Mouse (Mus musculus): ENCODE measurements around the gene Zfp750.

The Zfp750 gene

DNA sequence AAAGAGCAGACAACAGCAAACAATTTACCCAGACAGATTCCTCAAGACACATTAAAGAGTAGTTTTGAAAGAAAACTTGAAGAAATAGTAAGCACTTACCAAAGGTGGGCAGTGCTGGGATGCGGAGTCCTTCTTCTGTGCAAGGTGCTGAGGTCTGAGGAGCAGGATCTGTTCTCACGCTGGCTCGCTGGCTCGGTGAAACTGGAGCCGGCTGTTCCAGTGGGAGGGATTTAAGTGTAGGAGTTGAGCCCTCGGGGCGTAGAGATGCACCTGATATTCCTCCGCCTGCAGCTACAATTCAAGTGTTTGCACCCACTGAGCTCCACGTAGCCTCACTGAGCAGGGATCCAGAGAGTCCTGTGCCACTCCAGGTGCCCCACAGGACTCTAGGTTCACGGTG, at the start of gene Zfp750:
Zfp750 (minus strand) TSS at position 203 of the 400 bp plus-strand sequence.
- DNase-seq = peak; percentile 50

DNA sequence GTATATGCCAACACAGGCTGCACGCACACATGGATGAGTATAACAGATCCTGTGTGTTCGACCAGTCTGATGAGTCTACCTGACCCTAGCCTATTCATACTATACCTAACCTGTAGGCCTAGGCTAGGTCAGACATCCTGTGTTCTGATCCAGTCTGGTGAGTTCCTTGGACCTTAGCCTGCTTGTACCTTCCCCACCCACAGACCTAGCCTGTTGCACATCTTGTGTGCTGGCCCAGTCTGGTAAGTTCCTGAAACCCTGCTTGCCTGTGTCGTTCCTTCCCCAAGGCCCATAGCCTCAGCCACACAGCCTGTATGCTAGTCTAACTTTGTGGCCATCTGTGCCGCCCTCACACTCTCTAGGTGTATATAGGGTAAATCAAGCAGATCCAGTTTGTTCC, 45.1 kb upstream of the Zfp750 start:
- DNase-seq = no peak

DNA sequence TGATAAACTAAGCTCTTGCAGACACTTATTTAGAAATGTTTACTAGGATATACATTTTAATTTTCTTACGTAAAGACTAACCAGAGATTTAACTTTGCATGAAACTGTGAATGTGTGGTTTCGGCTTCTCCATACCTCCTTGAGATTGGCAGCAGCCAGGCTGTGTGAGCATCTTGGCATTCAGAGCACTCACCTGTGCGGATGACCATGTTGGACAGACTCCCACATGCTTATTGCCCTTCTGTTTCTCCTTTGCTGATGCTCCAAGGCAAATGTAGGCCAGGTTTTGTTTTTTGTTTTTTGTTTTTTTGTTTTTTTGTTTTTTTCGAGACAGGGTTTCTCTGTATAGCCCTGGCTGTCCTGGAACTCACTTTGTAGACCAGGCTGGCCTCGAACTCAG, 44.2 kb upstream of the Zfp750 start:
- DNase-seq = no peak

DNA sequence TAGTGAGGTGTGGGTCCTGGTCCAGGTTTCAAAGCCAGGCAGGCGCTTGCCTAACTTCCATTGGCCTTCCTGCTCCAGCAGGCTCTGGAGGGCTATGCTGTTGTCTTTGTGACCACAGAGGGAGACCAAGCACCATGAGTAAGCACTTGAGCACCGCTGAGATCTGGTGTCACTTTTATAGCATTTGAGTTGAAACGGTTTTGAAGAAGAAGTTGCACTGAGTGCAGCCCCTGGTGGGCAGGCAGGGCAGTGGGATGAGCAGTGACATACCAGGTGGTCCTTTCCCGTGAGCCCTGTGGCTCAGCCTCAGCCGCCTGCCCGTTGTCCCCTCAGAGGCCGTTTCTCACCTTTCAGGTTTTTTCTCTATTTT, 41.1 kb upstream of the Zfp750 start:
- no peak for DNase-seq

DNA sequence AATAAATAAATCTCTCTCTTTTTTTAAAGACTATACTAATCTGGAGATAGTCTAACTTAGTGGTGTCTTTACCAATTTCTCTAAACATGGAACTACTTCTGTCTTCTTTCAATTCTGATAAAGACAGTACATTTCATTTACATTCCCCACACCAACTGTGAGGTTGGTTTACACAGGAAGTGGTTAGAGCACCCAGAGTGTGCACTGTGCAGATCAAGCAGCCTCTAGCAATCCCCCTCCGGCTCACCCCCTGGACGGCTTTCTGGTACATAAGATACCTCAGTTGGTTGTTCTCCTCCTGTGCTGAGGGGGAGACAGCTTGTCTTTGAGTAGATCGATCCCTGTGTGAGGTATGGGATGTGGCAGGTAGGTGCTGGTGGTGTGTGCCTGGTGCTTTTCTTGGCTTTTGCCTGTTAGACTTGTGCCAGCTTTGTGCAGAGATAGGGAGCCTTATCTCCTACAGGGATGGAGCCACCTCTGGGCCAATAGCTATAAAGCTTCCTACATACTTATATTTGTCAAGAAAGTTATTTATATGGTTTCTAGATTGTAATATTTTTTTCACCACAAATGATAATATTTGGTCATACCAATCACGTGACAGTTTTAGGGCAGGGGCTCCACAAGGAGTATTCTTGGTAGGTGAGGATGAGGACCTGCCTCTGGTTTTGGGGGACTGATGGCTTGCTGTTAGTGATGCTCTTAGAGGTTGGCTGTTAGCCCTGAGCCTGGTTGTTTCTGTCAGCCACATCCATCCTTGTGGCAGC, 40.6 kb upstream of the Zfp750 start:
- DNase-seq = no peak

DNA sequence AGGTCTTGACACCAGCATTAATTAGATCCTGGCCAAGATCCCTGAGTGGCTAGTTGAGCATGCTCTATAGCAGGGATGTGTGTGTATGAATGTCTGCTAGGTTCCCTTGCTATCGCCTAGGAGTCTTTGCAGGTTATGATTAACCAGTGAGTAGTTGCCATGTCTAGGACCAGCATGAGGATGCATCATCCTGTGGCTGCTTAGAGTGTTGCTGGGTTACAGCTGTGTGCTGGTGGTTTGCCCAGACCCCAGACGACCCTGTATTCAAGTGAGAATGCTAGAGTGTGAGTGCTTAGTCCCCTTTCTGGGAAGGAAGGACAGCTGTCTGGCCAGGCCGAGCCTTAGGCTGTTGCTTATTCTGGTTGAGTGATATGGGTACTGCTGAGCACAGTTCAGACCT, 39.4 kb upstream of the Zfp750 start:
- DNase-seq = no peak

DNA sequence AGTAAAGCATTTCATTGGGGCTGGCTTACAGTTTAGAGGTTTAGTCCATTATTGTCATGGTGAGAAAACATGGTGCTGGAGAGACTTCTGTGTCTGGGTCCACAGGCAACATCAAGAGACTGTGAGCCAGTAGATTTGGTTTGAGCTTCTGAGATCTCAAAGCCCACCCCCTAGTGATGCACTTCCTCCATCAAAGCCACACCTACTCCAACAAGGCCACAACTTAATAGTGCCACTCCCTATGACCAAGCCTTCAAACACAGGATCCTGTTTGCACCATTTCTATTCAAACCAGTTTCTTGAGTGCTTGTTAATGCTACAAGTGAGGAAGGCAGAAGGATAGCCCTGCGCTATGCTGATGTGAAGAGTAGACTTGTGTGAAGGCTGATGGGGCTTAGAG, 38.8 kb upstream of the Zfp750 start:
- DNase-seq = no peak

DNA sequence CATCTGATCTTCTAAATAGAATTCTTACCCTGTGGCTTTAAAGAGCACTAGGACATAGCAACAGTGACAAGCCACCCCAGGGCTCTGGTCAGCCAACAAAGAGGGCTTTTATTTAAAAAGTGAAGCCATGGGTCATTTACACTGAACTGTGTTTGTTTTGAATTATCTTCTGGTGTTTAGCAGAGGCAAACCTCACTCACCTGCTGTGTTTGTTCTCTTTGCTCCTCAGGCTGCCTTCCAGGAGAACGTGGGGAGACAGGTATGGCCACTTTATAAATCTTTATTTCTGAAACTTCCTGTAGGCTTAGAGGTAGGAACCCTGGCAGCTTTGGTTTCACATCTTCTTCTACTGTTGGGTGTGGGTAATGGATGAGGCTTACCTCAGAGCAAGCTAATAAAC, 37.6 kb upstream of the Zfp750 start:
- DNase-seq = no peak

DNA sequence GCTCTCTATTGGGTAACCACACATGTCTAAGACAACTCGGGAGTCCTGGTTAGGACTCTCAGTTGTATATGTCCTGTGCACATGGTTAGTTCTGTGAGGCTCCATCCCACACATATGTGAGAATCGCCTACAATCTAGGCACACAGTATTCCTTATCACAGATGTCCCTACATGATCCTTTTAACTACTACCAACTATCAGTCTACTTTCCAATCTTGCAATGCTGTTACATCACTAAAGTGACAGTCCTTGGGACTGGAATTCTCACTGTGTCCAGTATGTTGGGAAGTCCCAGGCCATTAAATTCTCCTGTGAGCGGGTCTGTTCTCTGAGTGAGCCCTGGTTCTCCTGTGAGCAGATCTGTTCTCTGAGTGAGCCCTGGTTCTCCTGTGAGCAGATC, 34.3 kb upstream of the Zfp750 start:
- DNase-seq = no peak

DNA sequence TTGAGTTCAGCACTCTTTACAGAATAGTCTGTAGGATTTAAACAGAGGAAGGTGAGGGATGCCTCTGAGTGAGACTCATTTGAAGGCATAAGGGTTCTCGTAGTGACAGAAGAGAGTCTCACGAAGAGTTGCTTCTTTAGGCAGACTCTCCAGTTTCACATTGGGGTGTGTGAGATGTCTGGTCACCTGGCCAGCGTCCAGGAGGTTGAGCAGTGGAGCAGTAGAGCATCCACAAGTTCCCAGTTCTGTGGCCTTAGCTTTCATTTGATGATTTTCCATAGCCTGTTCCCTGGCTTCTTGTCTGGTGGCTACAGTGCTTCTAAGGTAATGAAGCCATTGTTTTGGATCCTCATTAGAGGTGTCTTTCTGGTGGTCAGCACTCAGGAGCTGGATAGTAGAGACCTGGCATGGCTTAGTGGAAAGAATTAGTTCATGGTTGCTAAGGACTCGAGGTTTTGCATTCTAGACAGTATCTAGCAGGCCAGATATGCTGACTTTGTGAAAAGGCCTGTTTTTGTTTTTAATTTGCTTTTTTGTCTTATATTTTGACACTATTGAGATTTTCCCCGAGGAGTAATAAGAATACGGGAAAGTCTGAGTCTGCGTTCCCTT, 33.8 kb upstream of the Zfp750 start:
- DNase-seq = peak; percentile 55

DNA sequence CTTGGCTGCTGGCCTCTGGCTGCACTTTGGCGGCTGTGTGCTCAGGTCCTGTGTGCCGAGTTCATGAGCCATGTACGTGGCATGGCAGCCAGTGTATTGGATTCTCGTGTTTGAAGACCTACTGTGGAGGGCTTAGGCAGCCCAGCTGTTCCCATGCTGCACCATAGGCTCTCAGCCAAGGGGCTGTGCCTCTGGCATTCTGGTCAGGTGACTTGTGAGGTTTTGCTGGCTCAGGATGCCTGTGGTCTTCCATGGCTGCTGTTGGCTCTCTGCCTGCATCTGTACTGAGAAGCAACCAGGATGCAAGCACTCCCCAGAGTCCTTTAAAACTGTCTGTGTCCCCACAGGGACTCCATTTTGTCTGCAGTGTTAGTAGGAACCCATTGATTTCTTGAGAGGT, 33.0 kb upstream of the Zfp750 start:
- DNase-seq = peak; percentile 79

DNA sequence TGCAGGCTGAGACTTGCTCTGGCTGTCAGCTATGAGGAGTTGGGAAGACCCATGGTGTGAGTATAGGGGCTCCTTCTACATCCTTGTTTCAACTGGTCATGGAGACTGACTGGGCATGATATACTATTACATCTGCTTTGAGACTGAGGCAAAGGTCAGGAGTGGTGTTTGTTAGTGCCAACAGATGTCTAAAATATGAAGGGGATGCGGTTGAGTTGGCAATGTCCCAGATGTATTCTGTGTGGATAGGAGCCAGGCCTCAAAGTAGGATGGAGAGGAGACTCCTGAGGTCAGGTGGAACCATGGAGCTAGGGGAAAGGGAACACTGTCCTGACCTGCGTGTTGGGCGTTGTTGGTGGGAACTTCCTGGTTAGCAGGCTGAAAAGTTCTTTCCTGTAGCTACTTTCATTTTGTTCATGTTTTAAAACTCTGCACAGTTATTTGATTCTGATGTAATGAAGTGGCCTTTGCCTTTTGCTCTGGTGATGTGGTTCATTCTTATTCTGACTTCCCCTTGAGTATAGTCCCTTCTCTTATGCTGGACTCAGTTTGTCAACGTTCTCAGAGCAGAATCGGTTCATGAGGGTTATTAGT, 32.2 kb upstream of the Zfp750 start:
- no peak for DNase-seq

DNA sequence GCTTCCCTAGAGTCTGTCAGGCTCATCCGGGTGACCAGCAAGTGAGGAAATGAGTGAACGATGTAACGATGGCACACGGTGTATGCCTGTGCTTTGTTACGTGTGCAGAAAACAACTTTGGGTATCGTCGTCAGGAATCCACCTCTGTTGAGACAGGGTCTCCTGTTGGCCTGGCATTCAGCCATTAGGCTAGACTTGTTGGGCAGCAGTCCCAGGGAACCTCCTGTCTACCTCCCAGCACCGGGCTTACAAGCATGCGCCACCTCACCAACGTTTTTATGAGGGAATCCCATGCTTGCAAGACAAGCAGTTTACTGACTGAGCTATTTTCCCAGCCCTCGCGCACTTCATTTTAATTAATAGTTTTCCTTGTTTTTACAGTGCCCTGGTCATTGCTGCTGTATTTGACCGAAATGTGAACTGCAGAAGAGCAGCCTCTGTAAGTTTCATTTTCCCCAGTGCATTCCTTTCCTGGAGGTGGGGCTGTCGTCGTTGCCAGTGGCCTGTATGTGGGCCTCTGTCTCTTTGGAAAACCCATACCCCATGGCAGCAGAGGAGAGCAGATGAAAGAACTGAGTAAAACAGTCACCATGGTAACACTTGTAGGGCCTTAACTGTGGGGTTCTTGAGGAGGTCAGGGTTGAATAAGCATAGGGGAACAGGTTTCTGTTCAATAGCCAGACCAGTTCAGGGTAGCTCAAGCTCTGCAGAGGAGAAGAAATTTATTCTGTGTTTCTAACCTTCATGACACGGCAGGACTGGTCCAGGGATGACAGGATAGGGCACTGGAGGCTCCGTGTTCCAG, 30.9 kb upstream of the Zfp750 start:
- DNase-seq = peak; percentile 33

DNA sequence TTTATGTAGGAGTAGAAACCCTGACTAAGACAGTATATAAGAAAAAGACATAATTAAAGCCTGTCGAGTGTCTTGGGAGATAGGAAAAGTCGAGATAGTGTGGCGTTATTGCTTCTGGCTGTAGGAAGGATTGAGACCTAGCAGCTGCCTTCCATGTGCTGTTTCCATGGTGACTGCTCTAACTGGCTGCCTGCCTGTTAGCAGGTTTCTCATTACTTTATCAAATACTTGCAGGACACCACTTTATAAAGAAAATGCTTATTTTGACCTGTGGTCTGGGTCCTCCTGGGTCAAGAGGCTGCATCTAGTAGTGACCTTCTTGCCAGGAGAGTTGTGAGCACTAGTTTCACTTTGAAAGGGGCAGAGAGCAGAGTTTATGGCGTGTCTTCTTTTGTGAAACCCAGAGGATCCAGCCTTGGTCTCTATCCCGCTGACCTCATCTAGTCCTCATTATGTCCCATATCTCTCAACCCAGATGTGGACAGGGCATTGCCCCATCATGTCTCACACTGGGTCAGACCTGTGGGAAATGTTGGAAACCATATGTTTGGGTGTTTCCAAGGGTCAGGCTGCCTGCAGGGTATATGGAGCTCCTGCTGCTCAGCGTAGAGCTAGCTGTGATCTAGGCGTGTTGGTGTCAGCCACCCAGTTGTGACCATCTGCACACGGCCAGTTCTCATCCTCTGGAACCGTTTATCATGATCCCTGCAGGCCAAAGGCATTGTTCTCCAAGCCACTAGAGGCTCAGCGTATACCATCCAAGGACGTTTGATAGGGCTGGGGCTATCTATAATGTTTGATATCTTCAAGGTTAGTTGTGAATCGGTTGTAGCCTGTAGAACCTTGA, 30.1 kb upstream of the Zfp750 start:
- DNase-seq = peak; percentile 46

DNA sequence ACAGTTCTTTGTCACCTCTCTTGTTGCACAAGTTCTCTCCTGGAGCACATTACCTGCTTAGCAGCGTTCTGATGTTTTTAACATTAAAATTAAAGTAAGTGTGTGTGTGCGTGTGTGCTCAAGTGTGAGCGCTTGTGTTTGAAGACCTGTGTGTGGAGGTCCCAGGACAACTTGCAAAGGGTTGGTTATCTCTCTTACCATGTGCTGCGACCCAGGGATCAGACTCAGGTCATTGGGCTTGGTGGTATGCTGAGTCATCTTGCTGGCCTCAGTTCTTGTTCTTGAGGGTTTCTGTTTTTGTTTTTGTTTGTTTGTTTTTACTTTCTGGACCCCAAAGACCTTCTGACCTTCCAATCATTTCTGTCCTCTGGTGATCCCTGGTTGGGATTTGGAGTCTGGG, 28.8 kb upstream of the Zfp750 start:
- DNase-seq = no peak

DNA sequence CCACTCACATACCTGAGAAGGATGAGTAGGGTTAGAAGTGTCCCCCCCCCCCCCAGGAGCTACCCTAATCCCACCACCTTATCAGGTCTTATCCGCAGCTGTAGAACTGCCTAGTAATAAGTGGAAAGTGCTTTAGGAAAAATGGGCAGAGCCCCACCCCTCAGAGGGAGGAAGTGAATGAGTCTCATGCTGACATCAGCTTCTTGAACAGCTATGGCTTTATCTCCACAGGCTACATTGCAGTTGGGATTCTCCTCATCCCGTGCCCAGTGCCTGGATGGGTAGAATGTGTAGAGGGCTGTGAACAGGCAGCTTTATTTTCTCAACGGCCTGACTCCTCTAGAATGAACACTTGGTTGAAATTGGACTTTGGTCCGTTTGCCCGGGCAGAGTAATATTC, 28.1 kb upstream of the Zfp750 start:
- DNase-seq = no peak

DNA sequence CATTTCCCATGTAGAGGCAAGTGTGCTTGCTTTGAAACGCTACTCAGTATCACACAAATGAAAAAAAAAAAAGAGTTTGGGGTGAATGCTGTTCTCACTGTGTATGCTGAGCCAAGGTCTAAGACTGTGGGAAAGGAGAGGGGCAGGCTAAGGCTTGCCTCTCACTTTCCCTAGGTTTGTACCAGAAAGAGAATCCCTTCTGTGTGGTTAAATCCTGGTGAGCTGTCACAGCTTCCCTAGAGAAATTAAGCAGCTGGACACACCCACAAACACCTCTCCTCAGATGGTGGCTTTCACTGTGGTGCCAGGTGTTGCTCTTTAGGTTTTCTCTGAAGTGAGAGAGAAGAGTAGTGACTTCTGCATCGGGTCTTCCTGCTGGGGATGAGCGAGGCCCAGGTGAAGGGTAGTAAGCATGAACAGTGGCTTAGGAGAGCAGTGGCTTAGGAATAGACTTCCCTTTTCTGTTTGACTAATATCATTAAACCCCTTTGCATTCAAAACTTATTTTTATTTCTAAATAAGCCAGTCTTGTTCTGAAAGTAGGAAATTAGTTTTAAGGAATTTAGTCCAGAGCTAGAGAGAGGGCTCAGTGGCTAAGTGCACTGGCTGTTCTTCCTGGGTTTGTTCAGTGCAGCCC, 26.4 kb upstream of the Zfp750 start:
- DNase-seq = no peak

DNA sequence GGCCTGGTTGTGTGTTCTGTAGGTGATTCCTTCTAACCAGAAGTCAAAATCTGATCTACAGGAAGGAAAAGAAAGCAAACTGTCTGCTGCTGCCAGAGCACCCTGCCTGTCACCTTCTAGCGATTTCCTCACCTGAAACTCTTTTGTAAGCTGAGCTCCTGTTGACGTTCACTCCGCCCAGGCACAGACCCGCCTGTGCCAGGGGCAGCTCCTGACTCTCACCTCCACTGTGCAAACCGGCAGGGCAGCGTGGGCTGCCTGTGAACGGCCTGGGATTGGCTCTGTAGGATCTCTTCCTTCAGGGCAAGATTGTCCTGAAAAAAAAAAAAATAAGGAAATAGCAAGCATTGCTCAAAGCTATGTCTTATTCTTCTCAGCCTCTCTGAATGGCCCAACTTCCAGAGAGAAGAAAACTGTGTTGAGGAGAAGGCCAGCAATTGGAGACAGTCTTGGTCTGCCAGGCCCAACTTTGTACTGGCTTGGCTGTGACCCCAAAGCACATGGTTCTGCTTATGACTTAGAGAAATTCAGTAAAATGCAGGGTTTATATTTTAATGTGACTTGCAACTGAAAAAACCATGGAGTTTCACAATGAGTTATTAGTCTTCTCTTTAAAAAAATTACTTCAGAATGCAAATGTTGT, 25.7 kb upstream of the Zfp750 start:
- no peak for DNase-seq

DNA sequence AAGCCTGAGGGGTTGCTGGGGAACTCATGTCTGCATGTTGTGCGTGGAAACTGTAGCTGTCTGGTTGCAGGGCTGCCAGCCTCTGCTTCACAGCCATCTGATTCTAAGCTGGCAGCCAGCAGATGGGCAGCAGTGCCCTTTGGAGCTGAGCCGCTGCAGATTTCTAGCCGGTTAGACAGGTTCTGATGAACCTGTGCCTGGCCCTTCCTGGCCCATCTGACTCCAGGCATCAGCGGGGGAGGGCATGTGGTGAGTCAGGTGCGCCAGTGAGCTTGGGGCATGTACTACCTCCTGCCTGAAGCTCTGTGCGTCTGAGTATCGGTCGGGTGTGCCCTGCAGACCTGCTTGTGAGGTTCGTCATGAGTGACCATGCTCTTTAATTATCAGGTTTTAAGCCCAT, 24.8 kb upstream of the Zfp750 start:
- DNase-seq = peak; percentile 65

DNA sequence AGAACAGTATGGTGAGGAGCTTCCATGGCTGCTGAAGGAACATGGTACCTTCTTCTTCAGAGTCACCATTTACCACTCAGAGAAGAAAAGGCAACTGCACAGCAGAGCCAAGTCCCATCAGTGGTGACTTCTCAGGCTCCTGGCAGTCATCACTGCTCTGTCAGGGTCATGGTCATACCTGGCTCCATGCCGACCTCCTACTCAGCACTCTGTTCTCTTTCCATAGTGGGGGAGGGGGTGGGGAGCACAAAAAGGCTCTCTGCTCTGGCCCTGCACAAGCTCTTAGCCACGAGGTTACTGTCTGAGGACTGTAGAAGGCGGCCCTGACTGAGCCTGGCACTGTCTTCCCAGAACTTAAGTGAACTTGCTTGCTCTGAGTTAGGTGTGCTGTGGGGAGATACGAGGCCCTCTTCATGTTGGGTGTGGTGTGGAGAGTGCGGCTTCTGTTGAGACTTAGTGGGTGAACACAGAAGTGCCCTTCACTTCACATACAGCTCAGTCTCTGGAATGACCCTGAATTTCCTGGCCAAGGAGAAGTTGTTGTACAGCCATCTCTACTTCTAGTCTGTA, 24.2 kb upstream of the Zfp750 start:
- no peak for DNase-seq

DNA sequence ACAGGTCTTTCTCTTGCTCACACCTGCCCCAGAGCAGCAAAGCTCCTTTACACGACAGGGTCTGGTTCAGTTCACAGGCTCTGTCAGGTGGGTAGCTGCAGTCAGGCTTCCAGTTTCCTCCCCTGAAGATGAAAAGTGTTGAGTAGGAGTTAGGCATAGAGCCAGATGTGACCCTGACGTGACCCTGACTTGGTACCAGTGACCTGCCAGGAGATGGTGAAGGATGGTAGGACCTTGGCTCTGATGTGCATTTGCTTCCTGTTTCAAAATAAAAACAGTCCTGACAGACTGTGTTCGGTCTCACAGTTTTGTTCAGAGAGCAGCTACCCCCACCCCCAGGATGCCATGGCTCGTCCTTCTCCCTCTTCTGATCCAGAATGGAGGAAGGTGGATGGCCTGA, 23.3 kb upstream of the Zfp750 start:
- no peak for DNase-seq

Data from kidney, postnatal 10 days (tissue).